In the genomic region with DNA sequence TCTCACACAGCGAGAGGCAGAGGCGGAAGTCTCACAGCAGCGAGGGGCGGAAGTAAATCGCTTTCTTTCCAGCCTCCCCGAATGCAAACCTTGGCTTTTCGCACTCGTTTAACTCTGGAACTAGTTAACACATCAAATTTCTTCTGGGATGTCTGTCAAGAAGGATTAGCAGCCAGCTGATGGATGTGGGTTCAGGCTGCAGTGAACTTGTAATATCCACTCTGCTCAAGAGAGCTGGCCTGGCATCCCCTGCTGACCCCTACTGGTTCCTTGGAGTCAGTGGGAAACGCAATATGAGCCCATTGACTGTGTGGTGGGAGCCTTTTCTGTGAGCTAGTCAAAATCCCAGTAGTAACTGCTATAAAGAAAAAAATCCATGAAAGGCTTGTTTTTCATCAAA, we compare ENCODE assay signal across 8 mouse cellular contexts.
DNase-seq lines count a peak whose midpoint lies in the region; ATAC-seq and TF ChIP-seq lines count a peak whose summit lies in the region.
"Had no signal": no experiment of that assay in that cellular context is flagged by ENCODE, and none has a peak within 500 bp of the region (broad histone marks: within the 10 kb centered on the region; RNA-seq: fewer than 3 reads in every experiment).

No protein-coding gene starts in this region.

- no peaks in the 10 kb centered on the region for H3K36me3 ChIP-seq in lung, postnatal 0 days (ENCODE audit: insufficient read depth, low read length)
- H3K36me3 ChIP-seq in heart, postnatal 0 days (replicated peaks; ENCODE audit: control insufficient read depth, insufficient read depth, low read length): no peaks in the 10 kb centered on the region
- H3K36me3 ChIP-seq in liver, postnatal 0 days (replicated peaks; ENCODE audit: insufficient read depth, low read length): no peaks in the 10 kb centered on the region

- DNase-seq in lung, postnatal 0 days (ENCODE audit: low spot score): peak; percentile 25
- DNase-seq in lung, postnatal 4 days: no peak
- DNase-seq in heart, postnatal 0 days (ENCODE audit: low spot score): peak; percentile 23
- DNase-seq in liver, postnatal 0 days: no peak
- DNase-seq in frontal cortex, postnatal 36 days (ENCODE audit: low spot score in 2 of 2): no peak

- TF ChIP-seq EP300 in lung, postnatal 0 days (IDR thresholded peaks at IDR 0.05): no peak
- TF ChIP-seq EP300 in heart, postnatal 0 days (IDR thresholded peaks at IDR 0.05; ENCODE audit: low read depth): no peak
- TF ChIP-seq EP300 in liver, postnatal 0 days (IDR thresholded peaks at IDR 0.05; ENCODE audit: low read depth): no peak

- peak overlapping the region; percentile 48 for H3K4me2 ChIP-seq in lung, postnatal 0 days (replicated peaks; ENCODE audit: low read depth, low read length)
- H3K4me2 ChIP-seq in heart, postnatal 0 days (ENCODE audit: low read depth, low read length): peak overlapping the region; percentile 53
- peak overlapping the region; percentile 45; the same call in 1 of the 2 replicates for H3K4me2 ChIP-seq in liver, postnatal 0 days (ENCODE audit: low read depth, low read length)

- H3K4me1 ChIP-seq in lung, postnatal 0 days (ENCODE audit: insufficient read depth, low read depth, low read length): 0 out of 2 replicates have a peak, but pooled peaks cover 2% of the 10 kb centered on the region
- H3K4me1 ChIP-seq in heart, postnatal 0 days (ENCODE audit: control insufficient read depth, insufficient read depth): no peaks in the 10 kb centered on the region
- no peaks in the 10 kb centered on the region for H3K4me1 ChIP-seq in liver, postnatal 0 days (ENCODE audit: insufficient read depth)

- peak; percentile 54 for TF ChIP-seq CTCF in lung, postnatal 0 days (IDR thresholded peaks at IDR 0.05)
- TF ChIP-seq CTCF in heart, postnatal 0 days (IDR thresholded peaks at IDR 0.05; ENCODE audit: low read depth): peak; percentile 47
- TF ChIP-seq CTCF in liver, postnatal 0 days (IDR thresholded peaks at IDR 0.05; ENCODE audit: low read depth): no peak; the same call in 1 of the 2 replicates

- 10% methylated on average over 9 of the region's 9 CpGs for WGBS in lung, postnatal 0 days
- WGBS in heart, postnatal 0 days: 20% methylated on average over 9 of the region's 9 CpGs
- 15% methylated on average over 9 of the region's 9 CpGs for WGBS in liver, postnatal 0 days (ENCODE audit: insufficient replicate concordance)

- no peaks in the 10 kb centered on the region for H3K27me3 ChIP-seq in lung, postnatal 0 days (replicated peaks; ENCODE audit: insufficient read depth, low read length)
- H3K27me3 ChIP-seq in heart, postnatal 0 days (ENCODE audit: control insufficient read depth, insufficient read depth, low read length): no peaks in the 10 kb centered on the region
- no peaks in the 10 kb centered on the region for H3K27me3 ChIP-seq in liver, postnatal 0 days (ENCODE audit: insufficient read depth, low read length)

- H3K9me3 ChIP-seq in lung, postnatal 0 days (ENCODE audit: low read length): no peaks in the 10 kb centered on the region
- H3K9me3 ChIP-seq in heart, postnatal 0 days (replicated peaks; ENCODE audit: control insufficient read depth, low read length): no peaks in the 10 kb centered on the region
- H3K9me3 ChIP-seq in liver, postnatal 0 days (ENCODE audit: low read length): no peaks in the 10 kb centered on the region

- H3K27ac ChIP-seq in lung, postnatal 0 days (ENCODE audit: low read length): no peak overlapping the region
- no peak overlapping the region for H3K27ac ChIP-seq in heart, postnatal 0 days (ENCODE audit: low read depth)
- no peak overlapping the region for H3K27ac ChIP-seq in liver, postnatal 0 days (ENCODE audit: low read depth)

- H3K9ac ChIP-seq in lung, postnatal 0 days (replicated peaks; ENCODE audit: low read depth): 0 out of 2 replicates have a peak overlapping the region, but pooled peaks have one; percentile 34
- no peak overlapping the region for H3K9ac ChIP-seq in heart, postnatal 0 days (replicated peaks; ENCODE audit: low read depth, low read length)
- no peak overlapping the region for H3K9ac ChIP-seq in liver, postnatal 0 days (replicated peaks)

- no peak for ATAC-seq in lung, postnatal 0 days
- ATAC-seq in heart, postnatal 0 days (ENCODE audit: insufficient read depth, low read depth): no peak
- no peak for ATAC-seq in liver, postnatal 0 days
- no peak for ATAC-seq in monocyte, adult 5-6 weeks (replicated peaks; ENCODE audit: insufficient number of reproducible peaks, low FRiP score, low TSS enrichment, poor library complexity, severe bottlenecking)
- no peak for ATAC-seq in granulocyte monocyte progenitor cell, adult 5-6 weeks (replicated peaks; ENCODE audit: poor library complexity, severe bottlenecking)

- peak overlapping the region; percentile 14; the same call in 1 of the 2 replicates for H3K4me3 ChIP-seq in lung, postnatal 0 days (ENCODE audit: low read depth, low read length)
- peak overlapping the region; percentile 26 for H3K4me3 ChIP-seq in heart, postnatal 0 days (ENCODE audit: low read depth, low read length)
- H3K4me3 ChIP-seq in liver, postnatal 0 days (ENCODE audit: low read depth, low read length): no peak overlapping the region
- H3K4me3 ChIP-seq: myocyte had no signal

Comparison
In these comparisons a context has a peak if more than half of its experiments do, and no peak if none do; other contexts are left out.
1. DNase-seq: peak in lung, postnatal 0 days (single experiment) and heart, postnatal 0 days (single experiment); none in lung, postnatal 4 days (0 of 2), liver, postnatal 0 days (single experiment) and frontal cortex, postnatal 36 days (0 of 2).
2. Peak in every context shown above with its lines, with median percentiles within 50 percentile points of each other: H3K4me2 ChIP-seq.